Mouse (Mus musculus): ENCODE measurements around the gene Tpsb2.

The Tpsb2 gene

DNA sequence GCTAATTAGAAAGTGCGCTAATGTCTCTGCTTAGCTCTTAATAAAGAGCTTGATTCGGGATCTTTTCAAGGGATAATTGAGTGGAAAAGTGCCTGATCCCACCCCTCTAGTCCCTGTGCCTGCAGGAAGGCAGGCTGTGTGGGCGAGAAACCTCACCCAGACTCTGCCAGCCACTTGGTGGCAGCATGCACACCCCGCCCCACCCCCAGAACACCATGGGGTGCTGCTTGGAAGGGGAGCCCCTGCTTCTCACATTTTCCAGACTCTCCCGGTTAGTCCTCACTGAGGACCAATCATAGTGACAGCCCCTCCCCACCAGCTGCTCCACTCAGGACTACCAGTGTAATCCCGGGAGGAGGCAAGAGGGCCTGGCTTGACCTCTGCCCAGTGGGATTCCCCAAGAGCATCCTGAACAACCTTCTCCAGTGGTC lies 39.9 kb downstream of the Tpsb2 start:
- no peak for DNase-seq (ENCODE audit: low read depth, low spot score)

DNA sequence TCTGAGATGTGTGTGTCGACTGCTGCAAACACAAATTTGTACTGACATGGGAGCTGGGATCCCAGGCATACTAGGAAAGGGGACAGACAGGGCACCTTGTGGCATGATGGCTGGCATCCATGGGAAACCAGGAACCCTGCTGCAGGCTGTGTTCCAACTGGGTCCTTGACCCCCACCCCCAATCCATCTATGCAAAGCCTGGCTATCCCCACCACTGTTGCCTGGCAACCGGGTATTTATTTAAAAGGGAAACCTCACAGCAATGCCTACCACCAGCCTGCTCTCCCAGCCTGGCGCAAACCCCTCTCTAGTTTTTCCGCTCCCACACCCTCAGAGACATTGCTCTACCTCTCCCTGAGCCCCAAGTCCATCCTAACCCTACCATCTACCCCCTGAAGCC lies 41.2 kb downstream of the Tpsb2 start:
- DNase-seq (ENCODE audit: low read depth, low spot score) = no peak

DNA sequence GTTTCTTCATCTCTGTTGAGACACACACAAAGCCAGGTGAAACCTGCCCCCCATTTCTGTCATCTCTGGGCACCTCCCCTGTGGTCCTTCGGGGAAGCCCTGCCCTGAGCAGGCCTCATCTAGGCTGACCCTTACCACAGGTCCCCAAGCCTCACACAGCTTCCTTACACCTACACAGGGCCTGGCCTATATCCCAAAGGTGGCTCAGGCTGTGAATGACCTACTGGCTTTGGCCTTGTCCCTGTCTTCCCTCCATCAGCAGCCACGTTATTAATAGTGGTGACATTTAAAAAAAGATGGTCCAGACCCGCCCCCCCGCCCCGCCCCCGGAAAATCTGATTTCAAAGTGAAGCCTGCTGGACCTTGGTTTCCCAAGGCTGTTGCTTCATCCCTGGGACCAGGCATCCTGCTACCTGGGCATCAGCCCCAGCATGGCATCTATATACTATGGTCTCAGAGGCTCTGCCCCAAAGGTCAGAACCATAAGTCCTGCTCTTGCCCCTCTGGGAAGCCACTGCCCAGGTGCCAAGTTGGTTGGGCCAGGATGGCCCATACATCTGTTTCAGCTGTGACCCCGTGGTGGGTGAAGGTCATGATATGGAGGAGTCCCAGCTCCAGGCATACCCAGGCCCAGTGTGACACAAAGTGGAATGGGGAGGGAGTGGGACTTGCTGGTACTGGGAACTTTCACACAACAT lies 42.3 kb downstream of the Tpsb2 start:
- DNase-seq (ENCODE audit: low read depth, low spot score) = no peak

DNA sequence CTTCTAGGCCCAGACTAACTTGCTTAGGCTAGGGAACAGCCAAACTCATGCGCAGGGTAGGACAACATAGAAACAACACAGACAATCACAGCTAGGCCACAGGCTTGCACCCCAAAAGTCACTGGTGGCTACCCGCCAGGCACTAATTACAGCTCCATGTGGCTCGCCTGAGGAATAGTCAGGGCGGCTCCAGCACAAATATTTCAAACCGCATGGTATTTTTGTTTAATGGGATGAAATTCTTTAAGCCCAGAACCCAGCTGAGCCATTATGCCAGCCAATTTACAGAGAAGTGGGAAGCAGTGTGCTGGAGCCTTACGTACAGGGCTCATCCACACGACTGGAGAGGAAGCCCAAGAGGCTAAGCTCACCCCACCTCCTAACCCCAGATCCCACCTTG lies 43.5 kb downstream of the Tpsb2 start:
- DNase-seq (ENCODE audit: low read depth, low spot score) = no peak

GRCm38 (mm10) chr17:25410180-25410579 lies 44.1 kb downstream of the Tpsb2 start:
- no peak for DNase-seq (ENCODE audit: low read depth, low spot score)

DNA sequence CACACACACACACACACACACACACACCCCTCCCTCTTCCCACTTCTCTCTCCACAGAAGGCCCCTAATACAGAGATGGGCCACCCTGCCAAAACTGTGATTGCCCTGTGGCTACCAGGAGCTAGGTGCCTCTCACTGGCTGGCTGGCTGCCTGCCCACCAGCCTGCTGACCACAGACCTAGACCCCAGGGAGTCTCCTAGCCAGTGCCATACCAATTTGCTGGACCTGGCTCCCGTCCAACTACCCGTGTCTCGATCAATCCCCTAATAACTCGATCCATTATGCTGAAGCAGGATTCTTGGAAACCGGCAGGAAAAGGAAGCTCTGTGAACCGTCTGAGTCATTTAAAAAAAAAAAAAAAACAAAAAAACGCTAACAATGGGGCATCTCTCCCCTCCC lies 44.7 kb downstream of the Tpsb2 start:
- no peak for DNase-seq (ENCODE audit: low read depth, low spot score)

DNA sequence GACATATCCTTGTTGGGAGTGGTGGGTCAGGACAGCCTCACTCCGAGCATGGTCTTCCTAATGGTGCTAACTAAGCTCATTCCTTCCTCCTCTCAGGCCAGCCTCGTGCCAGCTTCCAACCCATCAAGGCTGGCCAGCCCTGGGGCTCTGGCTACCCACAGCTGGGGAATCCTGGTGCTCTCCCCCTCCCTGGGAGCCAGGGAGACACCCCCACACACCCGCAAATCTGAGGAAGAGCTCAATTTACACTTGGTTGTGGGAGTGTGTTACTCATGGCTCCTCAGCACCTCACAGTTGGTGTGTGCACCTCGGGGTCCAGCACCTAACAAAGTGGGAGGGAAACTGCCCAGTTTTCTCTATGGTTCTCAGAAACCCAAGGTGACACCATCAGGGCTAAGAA lies 45.1 kb downstream of the Tpsb2 start:
- DNase-seq (ENCODE audit: low read depth, low spot score) = no peak

DNA sequence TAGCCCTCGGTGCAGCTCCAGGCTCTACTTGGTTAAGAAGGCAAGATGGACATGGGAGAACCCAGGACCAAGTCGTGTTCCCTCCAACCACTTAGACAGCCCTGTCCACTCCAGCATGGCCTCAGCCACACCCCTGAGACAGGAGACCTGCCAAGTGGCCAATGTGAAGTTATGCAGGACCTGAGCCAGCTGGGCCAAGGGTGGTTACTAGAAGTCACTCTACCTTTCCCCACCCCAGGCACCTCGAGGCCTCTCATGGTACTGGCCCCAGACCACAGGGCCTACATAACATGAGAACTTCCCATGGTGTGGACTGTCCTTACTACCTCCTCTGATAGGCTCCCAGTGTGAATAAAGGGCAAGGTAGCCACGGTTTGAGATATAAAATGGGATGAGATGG lies 48.1 kb downstream of the Tpsb2 start:
- DNase-seq (ENCODE audit: low read depth, low spot score) = no peak

DNA sequence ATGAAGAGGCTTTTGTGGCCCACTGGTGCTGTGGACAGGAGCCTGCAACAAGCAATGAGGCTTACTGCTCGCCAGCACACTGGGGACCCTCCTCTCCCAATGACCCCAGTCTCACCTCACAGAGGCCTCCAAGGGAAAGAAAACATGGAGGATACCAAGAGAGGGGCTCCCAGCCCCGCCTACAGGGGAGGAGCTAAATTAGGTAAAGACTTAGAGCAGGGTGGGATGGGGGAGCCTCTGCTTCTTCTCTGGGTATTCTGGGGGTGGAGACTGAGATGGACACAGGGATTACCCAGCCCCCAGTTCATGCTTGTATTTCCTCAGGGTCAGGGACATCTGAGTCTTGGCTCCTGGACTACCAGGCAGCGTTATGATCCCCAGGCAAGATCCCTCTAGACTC lies 48.8 kb downstream of the Tpsb2 start:
- DNase-seq (ENCODE audit: low read depth, low spot score) = no peak

DNA sequence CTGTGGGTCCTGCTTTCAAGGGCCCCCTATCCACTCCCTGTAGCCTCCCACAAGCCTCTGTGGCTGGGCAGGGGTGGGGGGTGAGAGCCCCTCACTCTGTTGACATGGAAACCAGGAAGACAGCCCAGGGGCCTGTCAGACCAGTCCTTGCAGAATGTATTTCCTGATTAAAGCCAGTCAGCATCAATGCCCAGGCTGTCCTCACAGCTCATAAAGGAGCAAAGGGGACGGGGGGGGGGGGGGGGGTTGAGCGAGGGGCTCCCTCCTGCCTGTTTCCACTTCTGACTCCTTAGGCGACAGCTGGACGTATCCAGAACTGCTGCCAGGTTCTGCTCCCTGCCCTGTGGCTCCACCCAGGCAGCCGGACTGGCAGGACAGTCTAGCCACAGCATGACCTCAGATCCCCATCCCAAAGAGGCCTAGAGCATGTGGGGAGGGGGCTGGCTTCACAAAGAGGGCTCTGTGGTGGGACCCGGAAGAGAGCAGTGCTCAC lies 49.4 kb downstream of the Tpsb2 start:
- DNase-seq (ENCODE audit: low read depth, low spot score) = no peak

- DNase-seq (ENCODE audit: low read depth, low spot score) = no peak
Measured at GRCm38 (mm10) chr17:25416219-25416618, 50.1 kb downstream of the Tpsb2 start.

GRCm38 (mm10) chr17:25417990-25418389 lies 51.9 kb downstream of the Tpsb2 start:
- DNase-seq (ENCODE audit: low read depth, low spot score) = no peak

All from retina, adult 2 months (tissue).